Mouse (Mus musculus) liver (tissue): ENCODE data around the gene Cbs.
"Not testable (repeated sequence)": the region's sequence is repeated elsewhere in the genome, so short reads cannot be mapped to it uniquely, and the experiment has no call there.

ENCODE experiments used
- DNase-seq: peaks from one replicate; pipeline ENCODE4 v3.0.0-alpha.2; 2020; ENCODE audit warnings: mixed read lengths

Gene Cbs

DNA sequence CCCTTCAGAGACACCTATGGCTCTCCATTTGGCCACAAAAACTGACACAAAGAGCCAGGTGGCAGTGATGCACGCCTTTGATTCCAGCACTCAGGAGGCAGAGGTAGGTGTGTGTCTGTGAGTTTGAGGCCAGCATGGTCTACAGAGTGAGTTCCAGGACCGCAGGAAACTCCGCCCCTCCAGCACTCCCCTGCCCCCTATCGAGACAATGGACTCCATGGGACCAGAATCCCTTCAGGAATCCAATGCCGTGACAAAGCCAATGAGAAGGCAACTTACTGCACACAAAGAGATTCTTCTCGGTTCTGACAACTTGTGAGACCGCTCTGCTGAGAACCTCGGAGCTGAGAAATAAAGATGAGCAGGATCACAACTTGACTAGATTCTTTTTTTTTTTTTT lies 5.3 kb upstream of the Cbs start:
- DNase-seq, result no peak

DNA sequence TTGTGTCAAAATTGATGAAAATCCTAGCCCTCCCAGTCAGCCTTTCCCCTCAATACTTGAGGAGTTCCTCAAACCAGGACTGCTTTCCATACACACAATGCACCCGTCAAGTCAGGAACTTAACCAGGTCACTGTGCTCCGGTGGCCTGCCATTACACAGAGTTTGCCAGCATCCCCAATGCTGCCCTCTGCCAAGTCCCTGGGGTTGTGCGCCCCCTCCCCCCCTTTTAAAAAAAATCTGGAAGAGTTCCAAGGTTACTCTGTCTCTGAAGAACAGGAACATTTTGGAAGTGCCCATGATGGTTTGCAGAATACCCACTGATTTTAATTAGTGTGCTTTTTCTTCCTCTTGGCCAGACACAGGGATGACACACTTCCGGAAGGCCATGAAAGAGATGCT lies 2.6 kb upstream of the Cbs start:
- DNase-seq, result no peak

DNA sequence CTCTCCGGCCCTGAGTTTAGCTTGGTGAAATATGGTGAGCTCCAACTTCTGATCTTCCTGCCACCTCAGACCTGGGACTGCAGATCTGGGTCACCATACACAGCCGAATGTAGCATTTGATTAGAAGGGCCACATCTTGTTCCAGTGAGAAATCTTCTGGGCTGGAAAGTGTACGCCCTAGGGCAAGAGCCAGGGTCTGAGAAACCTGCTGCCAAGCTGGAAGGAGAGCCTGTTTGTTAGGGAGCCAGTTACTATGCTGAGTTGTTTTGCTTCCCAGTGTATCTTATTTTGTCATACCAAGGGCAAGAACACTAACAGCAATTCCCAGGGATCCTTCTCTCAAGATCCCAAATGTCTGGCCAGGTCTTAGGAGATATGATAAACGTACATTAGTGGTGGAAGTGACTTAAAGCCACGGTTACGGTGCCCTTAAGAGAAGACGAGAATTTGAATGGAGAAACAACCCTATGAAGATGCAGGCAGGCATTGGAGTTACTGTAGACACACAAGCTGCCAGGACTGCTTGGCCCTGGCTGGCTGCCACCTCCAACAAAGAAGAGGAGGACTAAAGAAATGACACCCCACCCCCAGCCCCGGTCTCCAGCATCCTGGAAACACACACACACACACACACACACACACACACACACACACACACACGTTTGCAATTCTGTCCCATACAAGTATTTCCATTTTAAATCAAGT lies 980 bp upstream of the Cbs start:
- no peak for DNase-seq

DNA sequence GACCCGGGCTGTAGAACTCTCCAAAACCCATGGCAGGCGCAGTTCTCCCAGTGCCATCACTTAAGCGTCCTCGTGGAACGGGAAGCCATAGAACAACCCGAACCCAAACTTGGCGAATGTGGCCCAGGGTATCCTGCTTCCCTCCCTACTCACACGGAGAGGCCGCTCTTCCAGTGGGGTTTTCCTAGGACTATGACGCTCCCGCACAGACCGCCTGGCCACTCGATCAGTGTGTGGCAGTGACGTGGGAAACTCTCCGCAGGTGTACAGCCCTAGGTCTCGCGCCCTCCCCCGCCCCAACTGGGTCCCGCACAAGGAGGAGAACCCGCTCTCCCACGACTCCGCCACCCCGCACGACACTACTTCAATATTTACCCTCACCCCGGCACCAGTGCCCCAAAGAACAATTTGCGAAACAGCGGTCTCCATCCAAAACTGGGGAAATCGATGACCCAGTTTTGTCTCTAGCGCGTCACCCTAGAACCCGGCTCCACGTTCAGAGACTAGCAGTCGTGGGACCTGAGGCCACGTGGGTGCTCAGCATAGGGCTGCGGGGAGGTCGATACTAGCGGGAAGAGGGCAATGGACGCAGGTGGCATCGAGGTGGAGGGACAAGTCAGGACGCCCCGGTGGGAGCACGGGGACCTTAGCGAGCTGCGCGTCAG lies 629 bp downstream of the Cbs start:
- no peak for DNase-seq

DNA sequence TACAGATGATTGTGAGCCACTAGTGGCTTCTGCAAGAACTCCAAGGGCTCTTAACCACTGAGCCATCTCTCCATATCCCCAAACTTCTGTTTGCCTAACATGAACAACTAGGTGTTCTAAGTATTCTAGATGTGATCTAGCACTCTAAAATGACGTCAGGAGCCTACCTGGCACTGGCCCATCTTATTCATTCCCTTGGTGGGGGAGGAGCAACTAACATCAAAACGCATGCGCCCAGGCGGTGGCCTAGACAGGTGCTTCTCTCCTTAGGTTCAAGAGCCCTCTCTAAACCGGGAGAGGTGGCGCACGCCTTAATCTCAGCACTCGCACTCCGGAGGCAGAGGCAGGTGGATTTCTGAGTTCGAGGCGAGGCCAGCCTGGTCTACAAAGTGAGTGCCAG lies 1.3 kb downstream of the Cbs start:
- no peak for DNase-seq

DNA sequence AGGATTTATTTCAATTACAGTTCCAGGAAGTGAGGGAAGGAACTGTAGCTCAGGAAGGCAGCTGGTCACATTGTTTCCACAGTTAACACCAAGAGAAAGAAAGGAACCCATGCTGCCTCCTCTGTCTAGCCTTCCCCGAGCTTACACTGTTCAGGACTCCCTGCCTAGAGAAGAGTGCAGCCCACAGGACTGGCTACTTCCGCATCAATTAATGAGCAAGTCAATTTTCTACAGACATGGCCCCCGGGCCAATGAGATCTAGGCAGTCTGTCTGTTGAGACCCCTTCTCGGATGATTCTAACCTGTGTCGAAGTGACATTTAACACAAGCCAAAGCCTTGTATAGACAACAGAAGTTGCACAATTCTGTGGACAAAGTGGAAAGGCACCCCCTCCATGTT lies 2.1 kb downstream of the Cbs start:
- DNase-seq, result no peak

DNA sequence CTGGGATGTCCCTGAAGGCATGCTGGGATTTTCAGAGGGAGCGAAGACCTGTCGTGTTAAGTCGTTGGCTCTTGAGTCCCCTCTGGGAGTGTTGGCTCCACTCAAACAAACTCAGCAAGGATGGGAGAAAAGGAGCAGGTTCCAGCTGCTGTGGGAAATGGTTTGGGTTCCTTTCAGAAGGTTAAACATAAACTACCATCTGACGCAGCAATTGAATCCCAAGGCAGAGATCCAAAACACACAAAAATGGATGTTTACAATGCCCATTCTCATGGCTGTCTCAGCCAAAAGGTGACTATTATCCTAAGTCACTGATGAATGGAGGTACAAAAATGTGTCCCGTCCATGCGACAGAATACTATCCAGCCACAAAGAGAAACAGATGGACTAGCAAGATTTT lies 4.0 kb downstream of the Cbs start:
- DNase-seq, result no peak

DNA sequence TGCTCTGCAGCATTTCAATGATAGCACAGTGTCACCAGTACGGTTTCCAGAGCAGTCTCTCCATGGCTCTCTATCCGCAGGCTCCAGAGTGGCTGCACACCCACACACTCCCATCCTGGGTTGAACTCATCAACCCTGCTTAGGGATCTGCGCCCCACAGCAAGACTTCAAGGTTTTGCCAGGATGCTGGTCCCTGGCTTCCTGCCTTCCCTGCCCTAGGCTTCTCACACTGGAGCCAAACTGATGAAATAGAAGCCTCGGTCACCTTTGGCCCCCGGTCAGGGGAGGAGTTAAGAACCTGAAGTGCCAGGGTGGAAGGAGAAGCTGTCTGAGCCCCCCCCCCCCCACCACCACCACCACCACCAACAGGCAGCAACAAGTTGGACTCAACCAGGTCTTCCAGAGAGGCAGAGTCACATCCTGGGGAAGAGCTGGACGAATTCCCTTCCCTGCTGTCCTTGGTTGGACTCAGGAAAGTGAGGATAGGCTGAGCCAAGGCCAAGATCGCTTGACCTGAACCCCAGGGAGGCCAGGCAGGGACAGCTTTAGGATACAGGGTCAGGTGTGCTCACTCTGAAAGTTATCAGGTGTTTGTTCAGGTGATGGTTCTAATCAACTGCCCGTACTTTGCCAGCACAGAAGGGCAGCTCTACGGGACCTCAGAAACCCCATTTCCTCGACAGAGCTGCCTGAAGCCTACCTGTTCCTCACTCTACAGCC lies 5.8 kb downstream of the Cbs start:
- DNase-seq, result no peak

DNA sequence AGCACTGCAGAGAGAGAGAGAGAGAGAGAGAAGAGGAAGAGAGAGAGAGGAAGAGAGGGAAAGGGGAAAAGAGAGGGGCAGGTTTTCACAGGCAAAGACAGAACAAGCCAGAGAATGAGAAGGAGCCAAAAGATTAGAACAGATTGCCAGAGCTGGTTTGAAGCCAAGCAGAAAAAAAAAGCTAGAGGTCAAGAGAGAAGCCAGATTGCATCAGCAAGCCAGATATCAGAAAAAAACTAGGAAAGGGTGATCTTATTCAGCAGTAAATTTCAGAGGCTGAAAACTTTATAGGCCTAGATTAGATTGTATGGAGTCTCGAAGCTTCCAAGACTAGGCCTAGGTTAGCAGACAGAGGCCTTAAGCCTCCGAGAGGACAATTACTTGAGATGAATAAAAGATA lies 9.1 kb downstream of the Cbs start:
- DNase-seq, result no peak

DNA sequence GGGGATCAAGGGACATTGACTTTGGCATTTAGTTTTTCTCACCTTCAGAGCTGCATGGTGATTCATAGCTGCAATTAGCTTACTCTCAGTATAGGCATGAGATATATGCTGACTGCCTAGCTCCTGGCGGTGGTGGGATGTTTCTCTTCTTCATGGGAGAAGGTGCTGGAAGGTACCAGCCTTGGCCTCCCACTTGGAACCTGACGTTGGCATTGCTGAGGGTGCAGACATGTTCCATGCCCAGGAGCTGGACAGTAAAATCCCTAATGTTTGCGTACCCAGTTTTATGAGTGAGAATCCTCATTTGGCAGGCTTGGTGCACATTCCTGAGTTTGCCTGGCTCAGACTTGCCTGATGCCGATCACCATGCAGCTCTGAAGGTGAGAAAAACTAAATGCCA lies 13.9 kb downstream of the Cbs start:
- no peak for DNase-seq

DNA sequence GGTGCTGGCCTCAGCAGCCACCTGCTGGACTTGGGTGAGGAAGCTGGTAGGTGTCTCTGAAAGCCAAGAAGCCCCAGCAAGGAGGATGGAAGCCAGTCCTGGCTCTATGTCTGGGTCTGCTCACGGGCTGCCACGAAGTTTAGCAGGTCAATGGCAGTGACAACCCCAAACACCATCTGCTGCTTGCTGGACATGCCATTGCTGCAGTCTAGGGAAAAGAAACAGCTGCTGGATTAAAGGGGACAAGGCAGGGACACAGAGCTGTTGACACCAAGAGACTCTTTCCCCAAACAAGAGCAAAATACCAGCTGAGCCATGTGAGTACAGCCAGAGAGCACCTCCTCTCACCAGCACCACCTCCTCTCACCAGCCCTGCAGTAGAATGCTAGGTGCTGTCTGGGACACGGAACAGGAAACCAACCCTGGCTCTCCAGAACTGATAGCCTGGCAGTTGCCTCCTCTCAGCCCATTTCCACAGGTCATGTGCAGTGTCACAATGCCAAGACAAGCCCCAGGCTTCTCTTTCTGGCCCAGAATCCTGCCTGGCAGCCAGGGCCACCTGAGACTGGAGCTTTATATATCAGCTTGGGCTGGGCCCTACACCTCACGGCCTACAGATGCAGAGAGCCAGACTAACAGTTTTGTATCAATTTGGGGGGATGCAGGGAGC lies 23.8 kb downstream of the Cbs start:
- no peak for DNase-seq

DNA sequence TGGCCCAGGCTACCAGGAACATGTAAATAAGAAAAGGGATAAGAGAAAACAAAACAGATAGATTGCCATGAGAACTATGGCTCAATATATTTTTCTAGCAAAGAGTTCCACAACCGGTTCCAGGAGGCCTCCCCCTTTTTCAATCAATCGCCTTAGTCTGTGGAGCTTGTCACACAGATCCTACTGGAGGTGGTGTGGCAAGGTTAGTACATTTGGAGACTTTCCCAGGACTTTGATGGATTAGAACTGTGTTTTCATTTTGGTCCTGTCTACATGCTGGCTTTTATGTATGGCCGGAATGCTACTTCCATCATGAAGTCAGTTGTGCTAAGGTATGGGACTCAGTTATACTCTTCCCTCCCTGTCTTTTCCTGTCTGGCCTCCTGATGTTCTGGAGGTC lies 27.1 kb downstream of the Cbs start:
- no peak for DNase-seq

DNA sequence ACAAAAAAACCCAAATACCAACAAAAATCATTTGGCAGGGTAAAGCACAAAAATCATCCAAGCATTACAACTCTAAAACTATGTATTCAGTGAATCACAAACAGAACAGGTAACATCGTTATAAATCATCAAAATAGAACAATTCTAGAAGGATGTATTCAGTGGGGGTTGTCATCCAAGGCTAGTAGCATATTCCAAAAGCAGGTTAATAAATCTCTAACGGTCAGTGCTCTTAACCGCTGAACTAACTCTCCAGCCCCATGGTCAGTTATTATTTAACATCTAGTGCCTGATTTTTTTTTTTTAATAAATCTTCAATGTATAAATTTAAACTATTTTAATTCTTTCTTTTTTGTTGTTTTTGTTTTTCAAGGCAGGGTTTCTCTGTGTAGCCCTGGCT lies 27.9 kb downstream of the Cbs start:
- not testable (repeated sequence) for DNase-seq

DNA sequence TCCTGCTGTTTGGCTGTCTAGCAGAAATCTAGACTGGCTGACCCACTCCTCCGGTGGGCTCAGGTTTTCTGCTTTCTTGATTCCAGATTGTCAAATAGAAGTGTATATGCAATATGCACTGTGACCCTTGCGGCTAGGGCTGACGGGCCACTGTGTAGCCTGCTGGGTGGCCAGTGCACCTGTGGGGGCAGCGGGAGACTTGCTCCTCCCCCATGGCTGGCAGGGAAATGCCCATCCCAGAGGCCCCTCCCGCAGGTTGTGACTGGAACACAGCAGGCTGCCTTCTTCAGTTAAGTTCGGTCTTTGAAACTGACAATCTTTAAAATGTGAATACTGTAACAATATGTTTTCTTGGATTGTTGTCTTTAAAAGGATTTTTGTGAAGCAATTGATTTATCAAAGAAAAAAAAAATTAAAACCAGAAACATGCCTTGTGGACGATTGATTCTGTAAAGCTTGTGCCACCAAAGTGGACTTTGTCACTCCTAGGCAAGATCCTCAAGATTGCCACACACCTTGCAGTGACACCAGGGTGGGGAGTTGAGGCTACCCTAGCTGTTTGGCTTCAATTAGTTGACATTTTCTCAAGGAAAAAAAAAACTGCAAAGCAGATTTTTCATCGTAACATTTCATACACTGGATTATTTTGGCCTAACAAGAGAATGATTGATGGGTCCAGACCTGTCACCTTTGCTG lies 29.6 kb downstream of the Cbs start:
- no peak for DNase-seq

DNA sequence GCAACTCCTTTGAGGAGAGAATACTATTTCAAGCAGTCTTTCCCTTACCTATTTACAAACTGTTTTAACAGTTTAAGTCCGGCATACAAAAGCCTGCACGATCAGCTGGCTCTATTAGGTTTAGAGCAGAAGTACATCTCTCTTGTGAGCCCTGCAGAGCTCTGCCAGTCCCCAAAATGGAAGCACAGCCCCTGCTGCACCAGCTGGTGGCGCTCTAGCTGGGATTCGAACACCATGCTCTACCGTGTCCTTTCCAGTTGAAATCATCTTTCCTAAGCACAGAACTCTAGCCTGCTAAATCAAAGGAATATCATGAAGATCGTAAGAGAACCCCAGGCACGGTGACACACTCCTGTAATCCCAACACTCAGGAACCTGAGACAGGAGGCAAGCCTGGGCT lies 30.6 kb downstream of the Cbs start:
- DNase-seq, result no peak

DNA sequence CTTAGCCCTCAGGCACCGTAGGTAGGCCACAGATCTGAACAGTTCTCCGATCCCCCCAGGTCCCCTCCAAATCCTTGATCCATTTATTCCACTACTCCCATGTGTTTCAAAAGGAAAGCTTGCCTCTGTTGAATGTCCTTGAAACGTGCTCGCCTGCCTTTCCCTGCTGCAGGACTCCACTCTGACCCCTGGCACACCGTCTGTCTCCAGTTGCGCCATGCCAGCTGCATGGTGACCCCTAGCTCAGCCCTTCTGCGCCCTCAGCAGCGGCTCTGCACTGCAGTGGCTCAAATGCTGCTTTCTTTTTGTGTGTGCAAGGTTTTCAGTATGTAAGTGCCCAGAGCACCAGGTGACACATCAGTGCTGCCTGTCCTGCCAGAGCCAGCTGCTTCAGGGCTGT lies 38.4 kb downstream of the Cbs start:
- no peak for DNase-seq

DNA sequence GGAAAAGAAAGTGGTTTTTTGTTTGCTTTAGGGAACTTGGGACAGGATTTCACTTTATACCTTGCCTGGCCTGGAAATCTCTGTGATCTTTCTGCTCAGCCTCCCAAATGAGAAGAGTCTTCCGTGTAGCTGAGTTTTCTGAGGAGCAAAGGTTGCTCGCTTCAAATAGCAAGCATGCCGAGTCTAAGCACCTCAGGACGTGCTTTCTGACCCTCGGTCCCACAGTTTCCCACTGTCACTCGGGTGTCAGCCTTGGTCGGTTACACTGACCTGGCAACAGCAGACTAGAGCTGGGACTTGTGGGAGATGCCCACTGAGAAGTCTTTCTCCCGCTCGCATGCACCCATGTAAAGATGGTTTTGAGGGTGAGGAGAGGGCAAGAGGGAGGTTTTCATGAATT lies 39.1 kb downstream of the Cbs start:
- no peak for DNase-seq

DNA sequence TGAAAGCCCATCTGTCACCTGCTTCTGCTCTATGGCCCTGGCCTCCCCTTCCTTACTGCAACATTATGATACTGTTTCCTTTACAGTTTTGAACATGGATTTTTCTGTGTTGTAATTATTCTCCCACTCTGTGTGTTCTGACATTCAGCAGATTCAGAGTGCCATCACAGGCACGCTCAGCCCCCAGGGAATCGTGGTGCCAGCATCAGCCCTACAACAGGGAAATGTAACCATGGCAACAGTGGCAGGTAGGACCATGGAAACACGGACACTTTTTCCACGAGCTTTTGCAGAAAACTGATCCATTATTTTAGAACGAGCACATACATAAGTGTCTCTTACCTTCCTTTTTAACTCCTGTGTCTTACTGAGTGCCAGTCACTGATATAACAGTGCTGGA lies 42.0 kb downstream of the Cbs start:
- no peak for DNase-seq

DNA sequence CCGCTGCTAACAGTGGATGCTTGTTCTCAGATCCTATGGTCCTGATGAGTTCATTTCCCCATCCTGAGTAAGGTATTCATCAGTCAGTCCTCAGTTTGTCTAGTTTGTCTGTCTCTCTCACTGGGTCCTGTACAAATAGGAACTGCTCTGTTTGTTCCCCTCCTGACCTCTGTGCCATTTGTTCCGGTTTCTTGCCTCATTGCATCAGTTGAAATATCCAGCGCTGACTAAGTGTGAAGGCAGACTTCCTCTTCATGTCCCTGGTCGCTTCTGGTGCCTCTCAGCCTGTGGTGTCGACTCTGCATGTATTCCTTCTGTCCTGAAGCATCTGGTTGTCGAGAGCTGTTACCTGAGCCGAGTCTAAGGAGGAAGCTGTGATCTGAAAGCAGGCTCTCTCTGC lies 42.4 kb downstream of the Cbs start:
- DNase-seq, result no peak

DNA sequence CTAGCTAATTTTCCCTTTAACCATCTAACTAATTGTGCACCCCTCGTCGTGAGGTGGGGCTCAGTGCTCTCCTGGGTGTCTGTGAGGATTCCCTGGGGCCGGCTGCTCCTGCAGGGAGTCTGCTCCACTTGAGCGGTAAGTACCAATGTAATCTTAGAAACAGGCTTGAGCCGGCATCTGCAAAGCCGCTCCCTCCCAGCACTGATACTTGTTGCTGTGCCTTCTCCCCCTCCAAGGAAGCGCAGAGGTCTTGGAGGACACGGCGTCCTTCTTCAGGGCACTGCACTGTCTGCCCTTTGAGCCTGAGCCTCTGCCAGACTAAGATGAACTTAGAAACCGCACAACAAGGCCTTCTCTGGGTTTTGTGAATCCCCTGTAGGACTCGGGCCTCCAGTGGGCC lies 46.2 kb downstream of the Cbs start:
- DNase-seq, result no peak

DNA sequence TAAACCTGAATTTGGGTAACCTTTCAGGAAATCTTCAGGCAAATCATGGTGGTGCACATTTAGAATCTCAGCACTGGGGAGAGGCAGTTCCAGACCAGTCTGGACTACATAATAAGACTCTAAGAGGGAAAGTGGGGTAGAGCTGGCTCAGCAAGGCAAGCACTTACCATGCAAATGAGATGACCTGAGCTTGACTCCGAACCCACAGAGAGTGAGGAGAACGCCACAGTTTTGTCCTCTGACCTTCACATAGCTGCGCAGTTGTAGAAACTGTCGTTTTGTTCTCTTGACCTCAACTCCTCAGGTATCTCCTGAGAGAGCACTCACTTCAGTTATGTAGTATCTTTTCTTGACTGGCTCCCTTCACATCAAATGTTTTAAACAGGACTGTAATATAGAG lies 48.3 kb downstream of the Cbs start:
- DNase-seq, result no peak

DNA sequence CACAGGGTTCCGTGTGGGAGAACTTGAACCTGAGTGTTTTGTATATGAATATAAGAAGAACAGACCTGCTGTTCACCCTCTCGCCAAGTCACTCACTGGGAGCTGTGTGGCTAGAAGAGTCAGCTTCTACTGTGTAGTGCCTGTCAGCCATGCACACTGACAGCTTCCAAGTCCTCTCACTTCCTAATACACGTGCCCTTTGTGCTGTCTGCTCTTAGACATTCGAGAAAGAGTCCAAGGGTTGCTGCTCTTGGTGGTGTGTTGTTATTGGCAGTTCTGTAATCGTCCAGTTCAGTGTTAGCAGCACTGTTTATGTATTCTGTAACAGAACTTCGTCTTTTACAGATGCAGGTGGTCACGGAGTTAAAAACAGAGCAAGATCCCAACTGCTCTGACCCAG lies 48.9 kb downstream of the Cbs start:
- no peak for DNase-seq

DNA sequence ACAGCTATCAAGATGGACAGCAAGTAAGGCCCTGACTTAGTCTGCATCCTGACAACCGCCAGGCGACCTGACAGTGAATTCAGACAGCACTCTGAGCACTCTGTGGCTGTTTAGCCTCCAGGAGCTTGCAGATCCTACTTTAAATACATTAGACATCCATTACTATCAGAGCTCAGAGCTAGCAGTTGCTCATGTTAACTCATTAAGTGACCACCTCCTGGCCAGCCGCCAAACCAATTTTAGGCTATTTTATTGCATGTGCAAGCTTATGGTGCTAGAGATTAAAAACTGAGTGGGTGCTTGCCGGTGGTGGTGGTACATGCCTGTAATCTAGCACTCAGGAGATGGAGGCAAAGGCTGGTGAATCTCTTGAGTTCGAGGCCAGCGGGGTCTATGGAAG lies 53.3 kb downstream of the Cbs start:
- no peak for DNase-seq
